7 mouse cellular contexts compared by ENCODE assay signal in genomic region chr4:136876971-136877370, GRCm38 (mm10). TPM values are rescaled to one million over a fixed set of nuclear protein-coding genes. Genes with fewer than 3 reads are reported as not detected.
A peak's percentile ranks its signal among the peaks of the same experiment; 100 is the strongest.
DNase-seq lines count a peak whose midpoint lies in the region; ATAC-seq and TF ChIP-seq lines count a peak whose summit lies in the region.

No protein-coding gene starts in this region.

- H3K27ac ChIP-seq in lung, embryonic 14.5 days (ENCODE audit: low read depth) = no peak overlapping the region
- no peak overlapping the region for H3K27ac ChIP-seq in embryonic facial prominence, embryonic 11.5 days (replicated peaks; ENCODE audit: low read depth, low read length)
- H3K27ac ChIP-seq in midbrain, embryonic 10.5 days (replicated peaks) = peak overlapping the region; percentile 43; the same call in 1 of the 2 replicates
- H3K27ac ChIP-seq in thymus, adult 2 months (ENCODE audit: control insufficient read depth, insufficient read depth, low read length) = no peak overlapping the region

- no peaks in the 10 kb centered on the region; the same call in 1 of the 2 replicates for H3K27me3 ChIP-seq in lung, embryonic 14.5 days (ENCODE audit: insufficient read depth, low read length)
- no peaks in the 10 kb centered on the region for H3K27me3 ChIP-seq in embryonic facial prominence, embryonic 11.5 days (ENCODE audit: control insufficient read depth, insufficient read depth, low read length)
- 0 out of 2 replicates have a peak, but pooled peaks cover 5% of the 10 kb centered on the region for H3K27me3 ChIP-seq in midbrain, embryonic 10.5 days (ENCODE audit: low read depth, poor library complexity, severe bottlenecking)
- H3K27me3 ChIP-seq in thymus, adult 2 months (ENCODE audit: control insufficient read depth, insufficient read depth, low read length) = no peaks in the 10 kb centered on the region

- peak; percentile 70 for DNase-seq in lung, embryonic 14.5 days
- no peak for DNase-seq in lung, postnatal 25 days (ENCODE audit: low spot score)
- DNase-seq in adrenal gland, postnatal 14 days = peak; percentile 75
- DNase-seq in embryonic facial prominence, embryonic 11.5 days (ENCODE audit: low spot score) = peak; percentile 70
- DNase-seq in kidney, adult 18-20 months = peak; percentile 55
- peak; percentile 69 for DNase-seq in midbrain, embryonic 10.5 days (ENCODE audit: low spot score)
- peak; percentile 63 for DNase-seq in thymus, adult 2 months

- ATAC-seq in lung, embryonic 14.5 days (ENCODE audit: insufficient read depth) = no peak; the same call in 1 of the 2 replicates
- peak; percentile 52; the same call in 1 of the 2 replicates for ATAC-seq in embryonic facial prominence, embryonic 11.5 days (replicated peaks; ENCODE audit: insufficient number of reproducible peaks, low FRiP score, low TSS enrichment, low read depth)

- WGBS in lung, embryonic 14.5 days = 13% methylated on average over 7 of the region's 7 CpGs
- 22% methylated on average over 7 of the region's 7 CpGs for WGBS in embryonic facial prominence, embryonic 11.5 days
- WGBS in midbrain, embryonic 10.5 days = 25% methylated on average over 7 of the region's 7 CpGs
- 14% methylated on average over 7 of the region's 7 CpGs for WGBS in thymus, adult 2 months

- no peak overlapping the region for H3K4me3 ChIP-seq in lung, embryonic 14.5 days (ENCODE audit: low read depth, low read length)
- no peak overlapping the region for H3K4me3 ChIP-seq in embryonic facial prominence, embryonic 11.5 days (ENCODE audit: low read depth, low read length)
- H3K4me3 ChIP-seq in midbrain, embryonic 10.5 days = no peak overlapping the region
- no peak overlapping the region for H3K4me3 ChIP-seq in thymus, adult 2 months (ENCODE audit: control insufficient read depth, insufficient read depth, low read length)

- H3K9ac ChIP-seq in lung, embryonic 14.5 days = no peak overlapping the region
- H3K9ac ChIP-seq in embryonic facial prominence, embryonic 11.5 days (replicated peaks; ENCODE audit: low read length) = no peak overlapping the region

- TF ChIP-seq POLR2A in thymus, adult 2 months (IDR thresholded peaks at IDR 0.05; ENCODE audit: control insufficient read depth, extremely low read depth, insufficient read depth, low read length, poor library complexity) = no peak

- no peaks in the 10 kb centered on the region for H3K36me3 ChIP-seq in lung, embryonic 14.5 days (ENCODE audit: insufficient read depth)
- no peaks in the 10 kb centered on the region for H3K36me3 ChIP-seq in embryonic facial prominence, embryonic 11.5 days (replicated peaks; ENCODE audit: control insufficient read depth, insufficient read depth, low read depth, low read length)
- H3K36me3 ChIP-seq in midbrain, embryonic 10.5 days = no peaks in the 10 kb centered on the region
- H3K36me3 ChIP-seq in thymus, adult 2 months (ENCODE audit: control insufficient read depth, insufficient read depth, low read length) = no peaks in the 10 kb centered on the region

- no peak overlapping the region for H3K4me2 ChIP-seq in lung, embryonic 14.5 days
- no peak overlapping the region for H3K4me2 ChIP-seq in embryonic facial prominence, embryonic 11.5 days (ENCODE audit: low read depth, low read length)

- H3K9me3 ChIP-seq in lung, embryonic 14.5 days (ENCODE audit: low read depth, low read length) = no peaks in the 10 kb centered on the region
- no peaks in the 10 kb centered on the region; the same call in 1 of the 2 replicates for H3K9me3 ChIP-seq in embryonic facial prominence, embryonic 11.5 days (replicated peaks; ENCODE audit: control insufficient read depth, low read length)
- H3K9me3 ChIP-seq in midbrain, embryonic 10.5 days (replicated peaks) = no peaks in the 10 kb centered on the region

- no peaks in the 10 kb centered on the region for H3K4me1 ChIP-seq in lung, embryonic 14.5 days (ENCODE audit: insufficient read depth)
- H3K4me1 ChIP-seq in embryonic facial prominence, embryonic 11.5 days (ENCODE audit: control insufficient read depth, insufficient read depth, low read length) = no peaks in the 10 kb centered on the region
- H3K4me1 ChIP-seq in midbrain, embryonic 10.5 days = 0 out of 2 replicates have a peak, but pooled peaks cover 4% of the 10 kb centered on the region
- no peaks in the 10 kb centered on the region for H3K4me1 ChIP-seq in thymus, adult 2 months (replicated peaks; ENCODE audit: control insufficient read depth, insufficient read depth, low read length)

- peak; percentile 78 for TF ChIP-seq CTCF in lung, embryonic 14.5 days (IDR thresholded peaks at IDR 0.05; ENCODE audit: low read depth)
- peak; percentile 82; the same call in 1 of the 2 replicates for TF ChIP-seq CTCF in thymus, adult 2 months (IDR thresholded peaks at IDR 0.05; ENCODE audit: borderline replicate concordance, control insufficient read depth, extremely low read depth, insufficient read depth, low read length, poor library complexity)

RNA-seq across cellular contexts. Expression of gene C1qb, which starts 9.0 kb away (rescaled TPM):
- polyA plus RNA-seq in lung, embryonic 14.5 days (2014; fragmentation: Nextera tagmentation; extraction: Ambion mirVana) = 46.0 and 53.0 TPM in 2 replicates
- total RNA-seq in adrenal gland, postnatal 14 days (2021) = 28.1 and 31.7 TPM in 2 replicates
- 28.9 and 31.9 TPM in 2 replicates for polyA plus RNA-seq in embryonic facial prominence, embryonic 11.5 days (2014; fragmentation: Nextera tagmentation; extraction: Ambion mirVana)
- 20.6 and 32.4 TPM in 2 replicates for polyA plus RNA-seq in midbrain, embryonic 10.5 days (2016; fragmentation: Nextera tagmentation; extraction: Ambion mirVana)
- polyA plus RNA-seq in thymus, adult 2 months (2012; rRNA removed) = 266 and 395 TPM in 2 replicates

RNA-seq across cellular contexts. Expression of gene C1qc, which starts 15.9 kb away (rescaled TPM):
- polyA plus RNA-seq in lung, embryonic 14.5 days (2014; fragmentation: Nextera tagmentation; extraction: Ambion mirVana) = 27.3 TPM in 2 replicates
- 23.6 and 28.0 TPM in 2 replicates for total RNA-seq in adrenal gland, postnatal 14 days (2021)
- polyA plus RNA-seq in embryonic facial prominence, embryonic 11.5 days (2014; fragmentation: Nextera tagmentation; extraction: Ambion mirVana) = 14.5 and 16.7 TPM in 2 replicates
- polyA plus RNA-seq in midbrain, embryonic 10.5 days (2016; fragmentation: Nextera tagmentation; extraction: Ambion mirVana) = 7.1 and 12.9 TPM in 2 replicates
- polyA plus RNA-seq in thymus, adult 2 months (2012; rRNA removed) = 334 and 468 TPM in 2 replicates

RNA-seq across cellular contexts. Expression of gene C1qa, which starts 21.6 kb away (rescaled TPM):
- polyA plus RNA-seq in lung, embryonic 14.5 days (2014; fragmentation: Nextera tagmentation; extraction: Ambion mirVana) = 26.2 and 29.6 TPM in 2 replicates
- 30.2 and 31.6 TPM in 2 replicates for total RNA-seq in adrenal gland, postnatal 14 days (2021)
- polyA plus RNA-seq in embryonic facial prominence, embryonic 11.5 days (2014; fragmentation: Nextera tagmentation; extraction: Ambion mirVana) = 15.2 and 16.2 TPM in 2 replicates
- 4.9 and 9.1 TPM in 2 replicates for polyA plus RNA-seq in midbrain, embryonic 10.5 days (2016; fragmentation: Nextera tagmentation; extraction: Ambion mirVana)
- 187 and 258 TPM in 2 replicates for polyA plus RNA-seq in thymus, adult 2 months (2012; rRNA removed)

RNA-seq across cellular contexts. Expression of gene Ephb2, which starts 41.2 kb away (rescaled TPM):
- polyA plus RNA-seq in lung, embryonic 14.5 days (2014; fragmentation: Nextera tagmentation; extraction: Ambion mirVana) = 7.9 and 8.5 TPM in 2 replicates
- 10.3 and 11.3 TPM in 2 replicates for total RNA-seq in adrenal gland, postnatal 14 days (2021)
- polyA plus RNA-seq in embryonic facial prominence, embryonic 11.5 days (2014; fragmentation: Nextera tagmentation; extraction: Ambion mirVana) = 11.0 and 11.7 TPM in 2 replicates
- 15.6 and 20.9 TPM in 2 replicates for polyA plus RNA-seq in midbrain, embryonic 10.5 days (2016; fragmentation: Nextera tagmentation; extraction: Ambion mirVana)
- polyA plus RNA-seq in thymus, adult 2 months (2012; rRNA removed) = 15.4 and 24.1 TPM in 2 replicates

Comparison
In these comparisons a context has a peak if more than half of its experiments do, and no peak if none do; other contexts are left out.
1. RNA of gene C1qc, which starts 15.9 kb away (polyA plus RNA-seq): 334 to 468 TPM in thymus, adult 2 months; 27.3 TPM in lung, embryonic 14.5 days, 14.5 to 16.7 TPM in embryonic facial prominence, embryonic 11.5 days and 7.1 to 12.9 TPM in midbrain, embryonic 10.5 days; every median in the first group is over 10 times any median in the second.